ENCODE assay signal across 10 mouse cellular contexts in the genomic region with DNA sequence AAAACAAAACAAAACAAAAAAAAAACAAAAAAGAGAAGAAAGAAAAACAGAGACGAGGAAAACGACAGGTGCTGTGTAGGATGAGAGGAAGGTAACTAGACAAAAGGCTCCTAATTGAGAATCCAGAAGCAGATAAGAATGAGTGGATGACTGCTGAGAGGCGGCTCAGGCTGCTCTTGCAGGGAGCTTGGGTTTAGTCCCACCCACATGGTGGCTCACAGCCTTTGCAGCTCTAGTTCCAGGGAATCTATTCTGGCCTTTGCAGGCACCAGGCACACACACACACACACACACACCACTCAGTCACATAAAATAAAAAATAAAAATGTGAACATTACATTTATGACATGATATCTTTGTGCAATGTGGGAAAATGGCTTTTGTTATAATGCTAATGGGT.
"Had no signal": no experiment of that assay in that cellular context is flagged by ENCODE, and none has a peak within 500 bp of the region (broad histone marks: within the 10 kb centered on the region; RNA-seq: fewer than 3 reads in every experiment).

No protein-coding gene starts in this region.

- H3K27me3 ChIP-seq: intestine, embryonic 15.5 days; stomach, embryonic 15.5 days had no signal

- H3K9me3 ChIP-seq: intestine, embryonic 15.5 days; midbrain, embryonic 13.5 days; stomach, embryonic 15.5 days had no signal

- ATAC-seq: intestine, embryonic 15.5 days; liver, postnatal 0 days; lung, postnatal 0 days; midbrain, embryonic 13.5 days had no signal

- H3K36me3 ChIP-seq: intestine, embryonic 15.5 days; kidney, embryonic 15.5 days; midbrain, embryonic 13.5 days; stomach, embryonic 15.5 days had no signal

- DNase-seq: thymus, adult 18-20 months had no signal

- H3K4me2 ChIP-seq: intestine, embryonic 15.5 days had no signal

- H3K27ac ChIP-seq: intestine, embryonic 15.5 days; kidney, embryonic 15.5 days; liver, embryonic 14.5 days; macrophage; midbrain, embryonic 13.5 days; stomach, embryonic 15.5 days had no signal

- H3K9ac ChIP-seq: intestine, embryonic 15.5 days; kidney, embryonic 15.5 days; liver, embryonic 14.5 days; liver, postnatal 0 days; lung, embryonic 14.5 days; midbrain, embryonic 13.5 days; stomach, embryonic 15.5 days had no signal

- H3K4me3 ChIP-seq: intestine, embryonic 15.5 days; kidney, embryonic 15.5 days; midbrain, embryonic 13.5 days; stomach, embryonic 15.5 days had no signal
